Mouse (Mus musculus) stomach, postnatal 0 days (tissue): Measurements from ENCODE around the gene 2210408I21Rik.
A peak's percentile ranks its signal among the peaks of the same experiment; 100 is the strongest.

Experiments used
- CTCF ChIP-seq: IDR thresholded peaks from 2 replicates; pipeline ENCODE4 v1.5.1; 2016; ENCODE audit warnings: antibody characterized with exemption, low read depth, mild to moderate bottlenecking, moderate library complexity
- EP300 ChIP-seq: optimal IDR thresholded peaks from 2 replicates; pipeline ENCODE3; 2016; ENCODE audit warnings: antibody characterized with exemption

DNA sequence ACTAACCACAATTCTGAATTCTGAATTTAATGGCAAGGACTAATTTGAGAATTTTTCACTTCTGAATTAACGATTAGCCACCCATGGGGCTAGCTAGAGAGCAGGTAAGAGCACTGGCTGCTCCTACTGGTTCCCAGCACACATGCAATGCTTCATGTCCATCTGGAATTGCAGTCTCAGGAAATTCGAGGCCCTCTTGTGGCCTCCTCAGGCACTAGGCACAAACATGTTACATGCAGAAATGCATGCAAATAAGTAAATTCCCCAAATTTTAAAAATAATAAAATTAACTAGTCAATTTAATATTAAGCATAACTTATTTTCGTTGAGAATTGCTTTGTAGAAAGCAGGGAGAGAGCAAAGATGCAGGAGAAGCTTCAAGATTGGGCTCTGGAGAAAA lies 273.2 kb downstream of the 2210408I21Rik start:
- TF ChIP-seq CTCF (peak; percentile 37), EP300 (no peak)
